Mouse (Mus musculus) spleen, adult 18-20 months (tissue): Measurements from ENCODE around the gene Prdm11.

Experiments used
- DNase-seq, 2 experiments: peaks; one replicate each; pipeline ENCODE4 v3.0.0; 2022; ENCODE audit warnings: mixed read lengths in 2 of 2

The Prdm11 gene

GRCm38 (mm10) chr2:93045818-93046508 is at the start of gene Prdm11:
Gene Prdm11 (minus strand): TSS chr2:93046167.
- DNase-seq, result no peak

DNA sequence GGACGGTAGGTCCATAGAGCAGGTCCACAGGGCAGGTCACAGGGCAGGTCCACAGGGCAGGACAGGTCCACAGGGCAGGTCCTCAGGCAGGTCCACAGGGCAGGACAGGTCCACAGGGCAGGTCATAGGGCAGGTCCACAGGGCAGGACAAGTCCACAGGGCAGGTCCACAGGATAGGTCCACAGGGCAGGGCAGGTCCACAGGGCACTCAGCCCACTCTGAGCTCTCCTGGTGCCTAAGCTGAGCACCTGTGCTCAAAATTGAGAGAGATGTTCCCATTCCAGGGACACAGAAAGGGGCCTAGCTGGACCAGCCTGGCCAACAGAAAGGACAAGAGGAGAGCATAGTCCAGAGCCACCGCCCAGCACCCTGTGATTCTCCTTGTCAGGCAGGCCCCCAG is 46.4 kb upstream of the Prdm11 start:
- no peak for DNase-seq

DNA sequence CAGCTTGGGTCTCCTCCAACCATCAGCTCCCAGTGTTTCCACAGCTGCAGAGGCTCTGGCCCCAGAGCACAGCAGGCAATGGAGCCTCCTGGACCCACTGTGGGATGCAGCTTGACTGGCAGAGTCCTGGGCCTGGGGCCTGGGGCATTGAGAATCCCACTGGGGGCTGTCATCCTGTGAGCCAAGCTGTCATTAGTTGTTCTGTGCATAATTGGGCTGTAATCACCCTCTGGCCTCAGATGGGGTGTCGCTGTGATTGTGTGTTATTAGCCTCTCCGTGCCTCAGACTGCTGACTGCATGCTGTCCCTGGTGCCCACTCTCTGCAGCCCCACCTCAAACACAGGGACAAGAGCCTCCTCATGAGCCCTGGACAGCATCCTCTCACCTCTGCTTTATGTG is 45.7 kb upstream of the Prdm11 start:
- DNase-seq, result no peak

DNA sequence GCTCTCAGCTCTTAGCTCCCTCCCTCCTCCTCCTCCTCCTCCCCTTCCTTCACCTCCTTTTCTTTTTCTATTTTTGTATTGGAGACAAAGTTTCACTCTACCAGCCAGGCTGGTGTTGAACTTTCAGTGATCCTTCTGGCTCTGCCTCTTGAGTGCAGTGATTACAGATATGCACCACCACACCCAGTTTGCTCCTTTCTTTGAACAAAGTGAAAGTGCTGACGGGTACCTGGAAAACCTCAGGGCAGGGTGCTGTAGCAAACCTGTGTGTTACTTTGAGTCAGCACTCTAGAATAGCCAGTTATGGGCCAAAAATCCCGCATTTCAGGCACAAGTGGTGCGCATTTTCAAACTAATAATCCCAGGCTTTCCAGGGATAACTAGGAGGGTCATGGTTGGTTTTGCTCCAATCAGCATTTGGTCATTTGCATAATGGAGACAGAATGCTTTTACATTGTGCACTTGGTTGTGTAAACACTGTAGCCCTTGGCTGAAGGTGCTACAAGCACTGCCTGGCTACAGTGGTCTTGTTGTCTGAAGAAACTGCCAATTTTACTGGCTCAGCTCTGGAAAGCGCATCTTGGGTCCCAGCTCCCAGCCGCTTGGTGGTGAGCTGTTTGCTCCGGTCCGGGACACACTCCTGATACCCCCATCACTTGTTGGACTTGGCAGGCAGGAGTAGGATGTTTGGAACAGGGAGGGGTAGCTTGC is 43.6 kb upstream of the Prdm11 start:
- DNase-seq, result no peak

- DNase-seq, result no peak
These were observed 42.0 kb upstream of the Prdm11 start for GRCm38 (mm10) chr2:93088006-93088405.

GRCm38 (mm10) chr2:93085291-93086027 is 39.5 kb upstream of the Prdm11 start:
- no peak for DNase-seq

- no peak for DNase-seq
These were observed 38.5 kb upstream of the Prdm11 start for GRCm38 (mm10) chr2:93084481-93084880.

DNA sequence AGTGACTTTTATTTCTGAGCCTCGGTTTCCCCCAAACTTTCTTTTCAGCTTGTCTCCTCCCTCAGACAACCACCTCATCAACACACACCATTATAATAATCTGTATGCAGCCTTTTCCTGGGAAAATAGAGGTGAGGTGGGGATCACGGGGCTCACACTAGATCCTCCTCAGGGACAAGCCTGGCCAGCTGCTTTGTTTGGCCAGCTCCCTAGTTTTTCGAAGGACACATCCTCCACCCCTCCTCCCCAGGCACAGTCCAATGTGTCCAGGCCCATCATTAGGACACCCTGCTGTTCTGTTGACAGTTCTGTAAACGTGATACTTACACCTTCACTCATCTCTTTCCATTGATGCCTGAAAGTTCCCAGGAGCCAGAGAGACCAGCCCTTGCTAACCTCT is 37.4 kb upstream of the Prdm11 start:
- DNase-seq, result no peak

- DNase-seq, result no peak
These were observed 36.9 kb upstream of the Prdm11 start for GRCm38 (mm10) chr2:93082846-93083245.

GRCm38 (mm10) chr2:93080871-93081608 is 35.1 kb upstream of the Prdm11 start:
- DNase-seq, result no peak

DNA sequence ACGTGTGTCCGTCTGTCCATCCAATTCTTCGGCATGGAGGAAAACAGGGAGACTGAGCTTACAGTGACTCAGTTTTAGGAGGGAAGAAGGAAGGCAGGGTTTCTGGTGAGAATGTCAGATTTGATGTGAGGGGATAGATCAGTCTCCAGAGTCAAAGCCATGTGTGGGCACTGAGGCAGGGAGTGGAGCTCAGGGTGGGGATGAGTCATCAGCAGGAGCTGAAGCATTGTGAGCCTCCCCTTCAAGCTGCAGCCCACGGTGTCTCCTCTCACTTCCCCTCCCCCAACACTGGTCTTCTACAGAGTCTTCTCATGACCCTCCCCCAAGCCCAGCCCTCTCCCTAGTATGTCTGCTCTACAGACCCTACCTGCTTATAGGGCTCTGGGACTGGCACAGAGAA is 33.4 kb upstream of the Prdm11 start:
- no peak for DNase-seq

- no peak for DNase-seq
These were observed 30.6 kb upstream of the Prdm11 start for GRCm38 (mm10) chr2:93076578-93076955.

- DNase-seq, result peak; percentile 42 to 69
These were observed 30.0 kb upstream of the Prdm11 start for GRCm38 (mm10) chr2:93075738-93076577.

DNA sequence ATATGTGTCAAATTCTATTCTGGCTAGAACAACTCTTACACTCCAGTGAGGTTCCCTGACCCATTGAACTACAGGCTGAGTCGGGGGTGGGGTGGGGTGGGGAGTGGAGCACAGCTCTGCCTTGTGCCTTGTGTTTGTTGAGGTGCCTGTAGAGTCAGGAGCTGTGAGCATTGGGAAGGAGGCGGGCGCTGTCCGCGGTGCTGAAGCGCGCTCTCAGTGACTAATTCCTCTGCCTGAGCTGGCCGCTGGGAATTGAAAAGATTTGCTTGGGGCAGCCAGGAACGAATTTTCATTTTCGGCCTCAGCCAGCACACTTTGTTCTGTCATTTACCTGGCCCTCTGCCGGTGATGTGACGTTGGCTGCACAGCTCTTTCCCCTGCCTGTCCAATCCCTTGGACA is 25.7 kb upstream of the Prdm11 start:
- DNase-seq, result peak in 1 of 2 experiments; percentile 66

DNA sequence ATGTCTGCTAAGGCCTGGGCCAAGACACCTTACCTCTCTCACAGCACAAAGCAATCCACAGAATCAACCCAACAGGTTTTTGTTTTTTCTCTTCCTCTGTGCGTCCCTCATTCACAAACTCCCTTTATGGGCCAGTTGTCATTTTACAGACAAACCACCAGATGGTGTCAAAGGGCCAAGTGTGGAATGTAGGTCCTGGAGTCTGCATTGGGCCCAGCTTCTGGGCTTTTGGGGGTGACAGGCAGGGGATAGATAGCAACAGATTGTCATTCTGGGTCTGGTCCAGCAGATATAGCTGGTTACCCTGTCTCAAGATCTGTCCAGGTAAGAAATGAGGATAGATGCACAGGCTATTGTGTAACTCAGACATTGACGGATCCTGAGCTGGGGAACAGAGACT is 23.0 kb upstream of the Prdm11 start:
- DNase-seq, result no peak

GRCm38 (mm10) chr2:93063347-93063746 is 17.4 kb upstream of the Prdm11 start:
- peak in 1 of 2 experiments; percentile 46 for DNase-seq

DNA sequence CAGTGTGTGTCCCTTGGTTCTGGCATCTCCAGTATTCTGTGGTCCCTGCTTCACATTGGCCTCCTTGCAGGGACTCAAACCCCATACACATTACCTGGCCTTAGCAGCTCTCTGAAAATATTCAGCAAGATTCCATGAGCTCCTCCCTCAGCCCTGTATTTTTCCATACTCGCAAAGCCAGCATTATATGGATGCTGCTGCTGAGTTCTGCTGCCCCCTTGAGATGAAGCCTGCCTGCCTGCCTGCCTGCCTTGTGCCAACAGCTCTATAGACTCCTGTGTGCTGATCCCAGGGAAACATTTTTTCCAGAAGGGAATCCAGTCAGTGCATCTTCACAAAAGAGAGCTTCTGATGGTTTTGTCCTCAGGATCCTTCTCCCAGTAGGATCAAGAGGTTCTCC is 5.9 kb upstream of the Prdm11 start:
- no peak for DNase-seq

- no peak for DNase-seq
These were observed 2.8 kb upstream of the Prdm11 start for GRCm38 (mm10) chr2:93048601-93049323.

GRCm38 (mm10) chr2:93047491-93048050 is 1.6 kb upstream of the Prdm11 start:
- no peak for DNase-seq

- DNase-seq, result no peak
These were observed 1.1 kb upstream of the Prdm11 start for GRCm38 (mm10) chr2:93047036-93047435.

DNA sequence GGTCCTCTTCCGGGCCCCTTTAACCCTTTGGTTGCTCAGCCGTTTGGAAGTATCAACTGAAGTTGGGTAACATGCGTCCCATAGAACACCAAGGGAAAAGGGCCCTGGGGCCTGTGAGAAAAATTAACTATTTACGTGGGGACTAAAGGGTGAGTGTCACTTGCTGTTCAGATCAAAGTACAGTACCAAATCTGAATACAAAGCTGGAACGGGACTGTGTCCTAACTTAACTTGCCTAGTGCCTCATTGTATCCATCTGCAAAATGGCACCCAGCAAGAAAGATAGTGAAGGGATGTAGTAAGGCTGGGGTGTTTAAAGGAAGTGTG is 505 bp upstream of the Prdm11 start:
- no peak for DNase-seq
